Mouse (Mus musculus) megakaryocyte, embryonic 14.5 days (primary cell): ENCODE results near the gene Glyatl3. TPM values are rescaled to one million over a fixed set of nuclear protein-coding genes. Genes with fewer than 3 reads are reported as not detected.
A peak's percentile ranks its signal among the peaks of the same experiment; 100 is the strongest.

Source experiments
- H3K27me3 ChIP-seq: replicated peaks from 2 replicates; pipeline ENCODE3; 2012; ENCODE audit warnings: inconsistent platforms
- H3K36me3 ChIP-seq: replicated peaks from 2 replicates; pipeline ENCODE3; 2012; ENCODE audit warnings: low read length, inconsistent platforms, mixed read lengths
- H3K4me1 ChIP-seq: 2 replicates; pipeline ENCODE4 v1.6.1; 2012; ENCODE audit warnings: inconsistent platforms
- H3K4me3 ChIP-seq: replicated peaks from 2 replicates; pipeline ENCODE3; 2012; ENCODE audit warnings: moderate library complexity, mild to moderate bottlenecking, inconsistent platforms
- H3K9me3 ChIP-seq: 2 replicates; pipeline ENCODE4 v1.6.1; 2012; ENCODE audit warnings: inconsistent platforms
- FLI1 ChIP-seq: IDR thresholded peaks from 2 replicates; pipeline ENCODE4 v1.6.1; 2012; ENCODE audit warnings: low read length, inconsistent platforms, mixed read lengths
- GATA1 ChIP-seq: IDR thresholded peaks from 3 replicates; pipeline ENCODE4 v1.6.1; 2012; ENCODE audit warnings: mixed read lengths, low read length, inconsistent platforms, borderline replicate concordance
- polyA plus RNA-seq: library from polyadenylated mRNA; stranded (reverse); fragments of >175 nt; gene quantifications from 2 replicates; pipeline ENCODE4 v1.2.3, GENCODE M21; 2012; ENCODE audit warnings: low replicate concordance; ENCODE audit not compliant: insufficient read depth

Gene Glyatl3
- not detected in 2 replicates for polyA plus RNA-seq

DNA sequence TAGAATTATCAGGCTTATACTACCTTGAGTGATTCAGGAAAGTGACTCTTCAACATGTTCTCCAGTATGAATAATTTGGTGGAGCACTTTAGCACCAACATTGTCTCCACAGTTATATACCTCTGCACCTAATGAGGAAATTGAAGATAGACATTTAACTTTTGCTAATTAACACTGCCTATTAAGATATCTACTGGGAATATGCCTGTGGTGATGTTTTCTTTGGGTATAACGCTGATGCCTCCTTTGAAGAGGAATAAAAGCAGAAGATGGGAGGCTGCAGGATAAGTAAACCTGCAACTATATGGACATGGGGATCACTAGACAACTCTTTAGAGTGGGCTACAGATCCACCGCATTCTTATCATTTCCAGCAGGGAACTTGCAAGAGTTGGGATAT, at the start of gene Glyatl3:
TSS of gene Glyatl3 (minus strand) at position 101 of the 400 bp plus-strand sequence.
- Histone ChIP-seq H3K4me1 (no peaks in the 10 kb centered on the region), H3K9me3 (no peaks in the 10 kb centered on the region), H3K36me3 (no peaks in the 10 kb centered on the region), H3K4me3 (no peak within 1 kb of the TSS), H3K27me3 (no peaks in the 10 kb centered on the region)
- no peak for TF ChIP-seq FLI1
- no peak for TF ChIP-seq GATA1

- peaks cover 7% of the 10 kb centered on the region for H3K4me1 ChIP-seq
- peak overlapping the region; percentile 42 for H3K4me3 ChIP-seq
- H3K27me3 ChIP-seq: no peaks in the 10 kb centered on the region
- peaks cover 82% of the 10 kb centered on the region for H3K36me3 ChIP-seq
- no peaks in the 10 kb centered on the region for H3K9me3 ChIP-seq
- TF ChIP-seq GATA1 (no peak), FLI1 (no peak)
Measured at GRCm38 (mm10) chr17:40948518-40948917, 34.4 kb upstream of the Glyatl3 start.

- no peaks in the 10 kb centered on the region for H3K27me3 ChIP-seq
- peaks cover 56% of the 10 kb centered on the region for H3K36me3 ChIP-seq
- H3K4me3 ChIP-seq: peak within 1 kb of the TSS; percentile 93
- no peaks in the 10 kb centered on the region for H3K9me3 ChIP-seq
- no peak for TF ChIP-seq GATA1
- no peak; the same call in 1 of the 2 replicates for TF ChIP-seq FLI1
- H3K4me1 ChIP-seq: peaks cover 7% of the 10 kb centered on the region; the same call in 1 of the 2 replicates
Measured at GRCm38 (mm10) chr17:40934420-40935231, 20.5 kb upstream of the Glyatl3 start, which contains the start of the genes Mut and Cenpq. Gene Mut (plus strand): TSS chr17:40934685. Gene Cenpq (minus strand): TSS chr17:40935047.

GRCm38 (mm10) chr17:40933985-40934384, 19.8 kb upstream of the Glyatl3 start:
- TF ChIP-seq FLI1 (no peak), GATA1 (no peak)
- Histone ChIP-seq H3K4me1 (peaks cover 7% of the 10 kb centered on the region; the same call in 1 of the 2 replicates), H3K27me3 (no peaks in the 10 kb centered on the region), H3K36me3 (peaks cover 55% of the 10 kb centered on the region), H3K9me3 (no peaks in the 10 kb centered on the region), H3K4me3 (peak overlapping the region; percentile 93)

DNA sequence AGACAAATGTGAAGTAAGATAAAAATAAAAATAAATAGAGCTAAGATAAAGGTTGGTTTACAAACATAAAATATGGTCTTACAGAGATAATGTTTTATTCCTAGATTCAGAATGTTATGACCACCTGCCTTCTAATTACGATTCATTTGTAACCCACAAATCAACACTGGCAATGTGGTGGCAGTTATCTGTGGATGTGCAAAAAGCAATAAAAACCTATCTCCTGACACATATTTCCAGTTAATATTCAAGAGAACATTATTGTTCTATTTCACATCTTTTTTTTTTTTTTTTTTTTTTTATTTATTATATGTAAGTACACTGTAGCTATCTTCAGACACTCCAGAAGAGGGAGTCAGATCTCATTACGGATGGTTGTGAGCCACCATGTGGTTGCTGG, 1.3 kb upstream of the Glyatl3 start:
- Histone ChIP-seq H3K4me3 (no peak overlapping the region), H3K9me3 (no peaks in the 10 kb centered on the region), H3K27me3 (no peaks in the 10 kb centered on the region), H3K4me1 (no peaks in the 10 kb centered on the region), H3K36me3 (no peaks in the 10 kb centered on the region)
- TF ChIP-seq FLI1 (no peak), GATA1 (no peak)

- peaks cover 2% of the 10 kb centered on the region for H3K27me3 ChIP-seq
- H3K36me3 ChIP-seq: no peaks in the 10 kb centered on the region
- H3K4me1 ChIP-seq: peaks cover 5% of the 10 kb centered on the region
- no peaks in the 10 kb centered on the region for H3K9me3 ChIP-seq
- peak overlapping the region; percentile 84 for H3K4me3 ChIP-seq
- TF ChIP-seq FLI1 (no peak), GATA1 (no peak)
Measured at GRCm38 (mm10) chr17:40904721-40905154, 9.4 kb downstream of the Glyatl3 start.

GRCm38 (mm10) chr17:40904056-40904597, 10.0 kb downstream of the Glyatl3 start:
- H3K27me3 ChIP-seq: peaks cover 2% of the 10 kb centered on the region

DNA sequence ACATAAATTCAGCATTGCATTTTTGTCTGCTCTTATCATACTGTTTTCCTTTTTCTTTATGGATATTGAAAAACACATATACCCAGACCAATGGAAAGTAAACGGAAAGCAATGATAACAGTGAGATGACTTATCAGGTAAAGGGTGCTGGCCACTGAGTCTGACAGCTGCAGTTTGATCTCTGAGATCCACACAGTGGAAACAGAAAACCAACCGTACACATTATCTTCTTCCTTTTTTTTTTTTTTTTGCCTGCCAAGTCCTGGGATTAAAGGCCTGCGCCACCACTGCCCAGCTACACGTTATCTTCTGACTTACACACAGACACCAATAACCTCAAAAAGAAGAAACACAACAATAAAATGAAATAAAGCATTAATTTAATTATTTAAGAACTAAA, 10.8 kb downstream of the Glyatl3 start:
- Histone ChIP-seq H3K4me3 (no peak overlapping the region), H3K9me3 (no peaks in the 10 kb centered on the region), H3K4me1 (peaks cover 5% of the 10 kb centered on the region), H3K27me3 (peaks cover 2% of the 10 kb centered on the region), H3K36me3 (no peaks in the 10 kb centered on the region)
- TF ChIP-seq GATA1 (no peak), FLI1 (no peak)

More at GRCm38 (mm10) chr17:40904056-40904597, 10.0 kb downstream of the Glyatl3 start:
- Histone ChIP-seq H3K9me3 (no peaks in the 10 kb centered on the region), H3K36me3 (no peaks in the 10 kb centered on the region), H3K4me1 (peaks cover 5% of the 10 kb centered on the region), H3K4me3 (no peak overlapping the region)
- TF ChIP-seq FLI1: no peak
- no peak for TF ChIP-seq GATA1

DNA sequence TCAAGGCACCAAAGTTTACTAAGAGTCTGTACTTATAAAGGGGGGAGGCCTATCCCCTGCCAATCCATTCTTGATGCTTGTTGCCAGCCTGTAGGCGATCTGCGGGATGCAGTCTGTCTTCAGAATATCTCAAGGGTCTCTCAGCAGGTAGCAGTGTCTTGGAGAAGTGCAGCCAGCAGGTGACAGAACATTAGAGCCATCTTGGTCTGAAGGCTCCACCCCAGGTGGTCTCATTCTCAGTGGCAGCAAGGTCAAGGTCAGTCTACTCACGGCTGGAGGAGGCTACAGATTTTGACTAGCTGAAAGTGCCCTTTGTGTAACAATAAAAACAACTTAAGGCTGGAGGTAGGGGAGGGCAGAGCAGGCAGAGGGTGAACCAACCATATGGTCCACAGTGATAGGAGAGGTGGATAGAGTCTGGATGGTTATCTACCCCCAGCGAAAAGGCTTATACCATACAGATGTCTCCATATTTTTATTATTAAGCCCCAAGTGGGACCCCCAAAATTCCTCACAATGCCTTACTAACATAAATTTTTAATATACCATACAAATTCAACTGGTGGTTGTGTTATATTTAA, 14.3 kb downstream of the Glyatl3 start:
- H3K9me3 ChIP-seq: no peaks in the 10 kb centered on the region
- H3K4me3 ChIP-seq: no peak overlapping the region
- peaks cover 3% of the 10 kb centered on the region for H3K4me1 ChIP-seq
- TF ChIP-seq GATA1: no peak
- no peak for TF ChIP-seq FLI1
- H3K36me3 ChIP-seq: no peaks in the 10 kb centered on the region
- H3K27me3 ChIP-seq: peaks cover 2% of the 10 kb centered on the region

DNA sequence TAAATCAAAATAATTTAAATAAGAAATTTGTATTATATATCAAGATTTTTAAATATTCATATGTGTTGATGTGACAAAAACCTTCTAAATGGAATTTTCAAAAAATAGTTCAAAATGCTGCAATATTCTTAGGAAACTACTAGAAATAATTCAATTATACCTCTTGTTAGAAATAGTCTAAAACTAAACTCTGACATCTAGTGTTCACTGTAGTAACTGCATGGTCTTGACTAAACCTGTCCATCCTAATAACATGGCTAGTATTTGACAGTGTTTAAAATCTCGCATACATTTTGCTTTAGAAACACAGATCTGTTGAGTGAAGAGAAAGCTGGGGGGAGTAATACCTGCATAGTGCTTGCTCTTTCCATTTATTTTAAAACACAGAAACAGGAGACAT, 17.3 kb downstream of the Glyatl3 start:
- Histone ChIP-seq H3K9me3 (peaks cover 4% of the 10 kb centered on the region; the same call in 1 of the 2 replicates), H3K27me3 (no peaks in the 10 kb centered on the region), H3K4me3 (no peak overlapping the region), H3K36me3 (no peaks in the 10 kb centered on the region), H3K4me1 (peaks cover 3% of the 10 kb centered on the region; the same call in 1 of the 2 replicates)
- TF ChIP-seq FLI1: no peak
- no peak for TF ChIP-seq GATA1
